ENCODE assay signal across 8 mouse cellular contexts in the genomic region with DNA sequence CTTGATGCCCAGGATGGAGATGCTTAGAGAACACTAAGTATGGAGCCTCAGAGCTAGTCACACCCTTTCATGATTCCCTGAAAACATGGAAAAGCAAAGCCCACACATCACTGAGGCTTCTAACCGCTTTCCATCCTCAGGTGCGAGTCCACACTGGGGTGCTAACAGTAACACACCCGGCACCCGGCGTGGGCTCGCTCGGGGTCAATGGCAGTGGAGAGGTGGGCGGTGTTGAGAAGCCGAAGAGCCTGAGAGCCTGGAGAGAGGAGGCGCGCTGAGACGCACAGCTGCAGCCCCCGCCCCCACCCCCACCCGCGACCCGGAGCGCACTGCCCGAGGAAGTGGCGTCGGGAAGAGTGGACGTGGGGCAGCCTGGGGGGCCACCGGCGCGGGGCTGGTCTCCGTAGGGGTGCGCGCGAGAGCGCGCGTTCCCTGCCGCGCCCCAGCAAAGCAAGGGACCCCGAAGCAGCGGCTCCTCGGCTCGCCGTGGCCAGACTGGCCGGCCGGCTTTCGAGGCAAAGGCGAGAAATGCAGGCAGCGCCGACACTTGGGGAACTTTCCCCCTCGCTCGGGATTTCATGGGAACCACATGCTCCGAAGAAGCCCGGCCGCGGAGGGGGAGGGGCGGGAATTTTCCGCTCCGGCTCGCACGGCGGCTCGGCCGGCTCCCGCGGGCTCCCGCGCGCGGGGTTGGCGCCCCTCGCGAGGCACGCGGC.
DNase-seq lines count a peak whose midpoint lies in the region; ATAC-seq and TF ChIP-seq lines count a peak whose summit lies in the region.

No protein-coding gene starts in this region.

- H3K9me3 ChIP-seq in forebrain, embryonic 15.5 days, result no peaks in the 10 kb centered on the region
- H3K9me3 ChIP-seq in hindbrain, embryonic 14.5 days (ENCODE audit: control insufficient read depth, low read length), result no peaks in the 10 kb centered on the region
- H3K9me3 ChIP-seq in limb, embryonic 14.5 days (ENCODE audit: control insufficient read depth, low read length), result no peaks in the 10 kb centered on the region
- H3K9me3 ChIP-seq in midbrain, embryonic 16.5 days (replicated peaks; ENCODE audit: control insufficient read depth, low read length, poor library complexity, severe bottlenecking), result no peaks in the 10 kb centered on the region

- H3K9ac ChIP-seq in forebrain, embryonic 15.5 days (replicated peaks), result peak overlapping the region; percentile 84
- H3K9ac ChIP-seq in hindbrain, embryonic 14.5 days, result peak overlapping the region; percentile 69
- peak overlapping the region; percentile 83 for H3K9ac ChIP-seq in limb, embryonic 14.5 days (ENCODE audit: low read depth, low read length, severe bottlenecking)
- H3K9ac ChIP-seq in midbrain, embryonic 16.5 days (ENCODE audit: low read depth, low read length), result peak overlapping the region; percentile 87

- TF ChIP-seq POLR2A in limb, embryonic 14.5 days (IDR thresholded peaks at IDR 0.05; ENCODE audit: borderline replicate concordance, extremely low read depth, insufficient read depth, insufficient read length), result no peak

- no peaks in the 10 kb centered on the region for H3K36me3 ChIP-seq in forebrain, embryonic 15.5 days
- H3K36me3 ChIP-seq in hindbrain, embryonic 14.5 days (replicated peaks; ENCODE audit: control insufficient read depth, insufficient read depth), result no peaks in the 10 kb centered on the region
- H3K36me3 ChIP-seq in limb, embryonic 14.5 days (ENCODE audit: control insufficient read depth, insufficient read depth, low read length), result no peaks in the 10 kb centered on the region
- no peaks in the 10 kb centered on the region for H3K36me3 ChIP-seq in midbrain, embryonic 16.5 days (ENCODE audit: control insufficient read depth, insufficient read depth, low read length)

- ATAC-seq in forebrain, embryonic 15.5 days (replicated peaks), result peak; percentile 20; the same call in 1 of the 2 replicates
- no peak for ATAC-seq in hindbrain, embryonic 14.5 days (ENCODE audit: low FRiP score)
- peak; percentile 35; the same call in 1 of the 2 replicates for ATAC-seq in limb, embryonic 14.5 days (ENCODE audit: low FRiP score, low read depth)
- no peak for ATAC-seq in midbrain, embryonic 16.5 days

- H3K4me3 ChIP-seq in forebrain, embryonic 15.5 days, result peak overlapping the region; percentile 64
- H3K4me3 ChIP-seq in hindbrain, embryonic 14.5 days (replicated peaks; ENCODE audit: low read length), result peak overlapping the region; percentile 74
- peak overlapping the region; percentile 67 for H3K4me3 ChIP-seq in limb, embryonic 14.5 days (replicated peaks; ENCODE audit: low read length)
- H3K4me3 ChIP-seq in midbrain, embryonic 16.5 days (ENCODE audit: low read depth, low read length), result peak overlapping the region; percentile 70

- peak overlapping the region; percentile 92 for H3K27ac ChIP-seq in forebrain, embryonic 15.5 days (replicated peaks)
- peak overlapping the region; percentile 95 for H3K27ac ChIP-seq in hindbrain, embryonic 14.5 days
- peak overlapping the region; percentile 94 for H3K27ac ChIP-seq in limb, embryonic 14.5 days (replicated peaks; ENCODE audit: low read depth, low read length)
- peak overlapping the region; percentile 93 for H3K27ac ChIP-seq in midbrain, embryonic 16.5 days (ENCODE audit: low read length)

- peak; percentile 92 for DNase-seq in heart, adult 11 months
- DNase-seq in heart, adult 8-10 months (ENCODE audit: low spot score), result no peak
- peak; percentile 65 for DNase-seq in cerebellum, adult 11-12 months
- DNase-seq in hindbrain, embryonic 14.5 days (ENCODE audit: low spot score), result peak; percentile 65
- DNase-seq in limb, embryonic 14.5 days (ENCODE audit: low spot score), result peak; percentile 57
- peak; percentile 35 for DNase-seq in yolk sac, embryonic 10.5 days (ENCODE audit: low spot score)

- under 1% methylated on average over 66 of the region's 69 CpGs for WGBS in forebrain, embryonic 15.5 days
- under 1% methylated on average over 67 of the region's 69 CpGs for WGBS in hindbrain, embryonic 14.5 days
- WGBS in limb, embryonic 14.5 days, result under 1% methylated on average over 43 of the region's 69 CpGs
- whole genome bisulfite sequencing in midbrain, embryonic 16.5 days, result under 1% methylated on average over 67 of the region's 69 CpGs

- H3K27me3 ChIP-seq in forebrain, embryonic 15.5 days, result peaks cover 8% of the 10 kb centered on the region; the same call in 1 of the 2 replicates
- H3K27me3 ChIP-seq in hindbrain, embryonic 14.5 days (ENCODE audit: control insufficient read depth, insufficient read depth, low read length), result peaks cover 9% of the 10 kb centered on the region; the same call in 1 of the 2 replicates
- H3K27me3 ChIP-seq in limb, embryonic 14.5 days (ENCODE audit: control insufficient read depth, insufficient read depth, low read length), result 0 out of 2 replicates have a peak, but pooled peaks cover 4% of the 10 kb centered on the region
- no peaks in the 10 kb centered on the region for H3K27me3 ChIP-seq in midbrain, embryonic 16.5 days (ENCODE audit: control insufficient read depth, insufficient read depth, low read depth, low read length)

- peaks cover 42% of the 10 kb centered on the region for H3K4me1 ChIP-seq in forebrain, embryonic 15.5 days
- H3K4me1 ChIP-seq in hindbrain, embryonic 14.5 days (replicated peaks; ENCODE audit: control insufficient read depth, insufficient read depth, low read length), result peaks cover 30% of the 10 kb centered on the region
- H3K4me1 ChIP-seq in limb, embryonic 14.5 days (ENCODE audit: control insufficient read depth, insufficient read depth, low read length), result peaks cover 13% of the 10 kb centered on the region; the same call in 1 of the 2 replicates
- peaks cover 42% of the 10 kb centered on the region for H3K4me1 ChIP-seq in midbrain, embryonic 16.5 days (ENCODE audit: control insufficient read depth, insufficient read depth, low read length)

- H3K4me2 ChIP-seq in forebrain, embryonic 15.5 days (replicated peaks), result peak overlapping the region; percentile 75
- H3K4me2 ChIP-seq in hindbrain, embryonic 14.5 days (replicated peaks), result peak overlapping the region; percentile 81
- peak overlapping the region; percentile 89 for H3K4me2 ChIP-seq in limb, embryonic 14.5 days (replicated peaks; ENCODE audit: low read depth, low read length, severe bottlenecking)
- H3K4me2 ChIP-seq in midbrain, embryonic 16.5 days (ENCODE audit: low read length), result peak overlapping the region; percentile 91

Comparison
In these comparisons a context has a peak if more than half of its experiments do, and no peak if none do; other contexts are left out.
1. ATAC-seq: peak in forebrain, embryonic 15.5 days (single experiment) and limb, embryonic 14.5 days (single experiment); none in hindbrain, embryonic 14.5 days (single experiment) and midbrain, embryonic 16.5 days (single experiment).
2. Peak in every context shown above with its lines, with median percentiles within 50 percentile points of each other: H3K27ac ChIP-seq, H3K4me2 ChIP-seq, H3K4me3 ChIP-seq and H3K9ac ChIP-seq.